Mouse (Mus musculus): ENCODE results near the gene Ormdl3. TPM values are rescaled to one million over a fixed set of nuclear protein-coding genes. Genes with fewer than 3 reads are reported as not detected.

Ormdl3 gene
- total and polyA plus RNA-seq, 3 experiments, result 52.7 to 93.7 TPM; not detected in 1

- Histone ChIP-seq H3K79me2 (ENCODE audit: control insufficient read depth, insufficient read depth, low read length, poor library complexity) (no peaks in the 10 kb centered on the region; the same call in 1 of the 2 replicates), H3K27me3 (ENCODE audit: control insufficient read depth in 1 of 2, insufficient read depth in 2 of 2, low read length in 2 of 2) (peaks cover 3 to 16% of the 10 kb centered on the region in 2 experiments), H3K27ac (ENCODE audit: control insufficient read depth, low read depth, low read length) (no peak overlapping the region), H3K36me3 (ENCODE audit: control insufficient read depth in 1 of 2, insufficient read depth in 2 of 2, low read length in 2 of 2) (peaks cover 0 to 16% of the 10 kb centered on the region in 2 experiments; a peak in 2 of 4 replicates), H3K9me3 (replicated peaks; ENCODE audit: insufficient read depth, low read length) (no peaks in the 10 kb centered on the region), H3K9ac (ENCODE audit: control insufficient read depth, low read depth, low read length, poor library complexity, severe bottlenecking) (no peak overlapping the region), H3K4me3 (ENCODE audit: control insufficient read depth in 1 of 2, insufficient read depth in 1 of 2, low read depth in 2 of 2, low read length in 2 of 2) (no peak overlapping the region), H3K4me1 (ENCODE audit: control insufficient read depth in 1 of 2, insufficient read depth in 2 of 2, low read length in 2 of 2) (peaks cover 7 to 9% of the 10 kb centered on the region in 2 experiments)
- TF ChIP-seq CTCF (IDR thresholded peaks at IDR 0.05 in 2 of 3, conservative IDR thresholded peaks at IDR 0.05 in 1 of 3; ENCODE audit: control insufficient read depth in 1 of 3, insufficient read depth in 1 of 3, low read depth in 2 of 3, low read length in 3 of 3, poor library complexity in 1 of 3, severe bottlenecking in 1 of 3) (peak in 2 of 3 experiments; percentile 28 to 46; a peak in 2 of 6 replicates), USF2 (IDR thresholded peaks at IDR 0.05; ENCODE audit: borderline replicate concordance in 1 of 2, insufficient read depth in 1 of 2, low read depth in 1 of 2, low read length in 2 of 2) (no peak)
- no peak for DNase-seq (ENCODE audit: low read depth, low spot score)
Measured at GRCm38 (mm10) chr11:98553966-98554365, 33.2 kb downstream of the Ormdl3 start.

- no peaks in the 10 kb centered on the region; the same call in 1 of the 2 replicates for H3K79me2 ChIP-seq (ENCODE audit: control insufficient read depth, insufficient read depth, low read length, poor library complexity)
- peak within 1 kb of the TSS; percentile 81 for H3K9ac ChIP-seq (ENCODE audit: control insufficient read depth, low read depth, low read length, poor library complexity, severe bottlenecking)
- no peaks in the 10 kb centered on the region for H3K9me3 ChIP-seq (replicated peaks; ENCODE audit: insufficient read depth, low read length)
- no peaks in the 10 kb centered on the region; a peak in 1 of 4 replicates for H3K27me3 ChIP-seq (ENCODE audit: control insufficient read depth in 1 of 2, insufficient read depth in 2 of 2, low read length in 2 of 2)
- H3K4me3 ChIP-seq (ENCODE audit: control insufficient read depth in 1 of 2, insufficient read depth in 1 of 2, low read depth in 2 of 2, low read length in 2 of 2), result peak within 1 kb of the TSS; percentile 78 to 83
- DNase-seq (ENCODE audit: low read depth, low spot score), result peak; percentile 97
- peaks cover 0 to 16% of the 10 kb centered on the region in 2 experiments; a peak in 2 of 4 replicates for H3K36me3 ChIP-seq (ENCODE audit: control insufficient read depth in 1 of 2, insufficient read depth in 2 of 2, low read length in 2 of 2)
- peaks cover 7 to 9% of the 10 kb centered on the region in 2 experiments for H3K4me1 ChIP-seq (ENCODE audit: control insufficient read depth in 1 of 2, insufficient read depth in 2 of 2, low read length in 2 of 2)
- H3K27ac ChIP-seq (ENCODE audit: control insufficient read depth, low read depth, low read length), result peak within 1 kb of the TSS; percentile 95
- peak; percentile 49; the same call in 1 of the 2 replicates for TF ChIP-seq KAT2A (conservative IDR thresholded peaks at IDR 0.05; ENCODE audit: low read depth, low read length)
- TF ChIP-seq UBTF (IDR thresholded peaks at IDR 0.05; ENCODE audit: borderline replicate concordance, insufficient read depth, low read depth, low read length), result 0 out of 2 replicates have a peak, but pooled peaks have one; percentile 72
- TF ChIP-seq SIN3A (IDR thresholded peaks at IDR 0.05; ENCODE audit: low read length), result peak; percentile 79
- peak; percentile 74; the same call in 1 of the 2 replicates for TF ChIP-seq ETS1 (IDR thresholded peaks at IDR 0.05; ENCODE audit: low read depth, low read length)
- no peak for TF ChIP-seq ZKSCAN1 (IDR thresholded peaks at IDR 0.05; ENCODE audit: low read depth, low read length)
- peak; percentile 100 for TF ChIP-seq GATA1 (IDR thresholded peaks at IDR 0.05; ENCODE audit: low read depth, low read length)
- TF ChIP-seq RCOR1 (IDR thresholded peaks at IDR 0.05; ENCODE audit: low read depth, low read length), result peak; percentile 59; the same call in 1 of the 2 replicates
- no peak for TF ChIP-seq BHLHE40 (IDR thresholded peaks at IDR 0.05; ENCODE audit: borderline replicate concordance, low read depth, low read length)
- no peak for TF ChIP-seq MYC (IDR thresholded peaks at IDR 0.05; ENCODE audit: low read depth, low read length)
- TF ChIP-seq NELFE (IDR thresholded peaks at IDR 0.05; ENCODE audit: low read depth, low read length), result peak; percentile 64
- TF ChIP-seq TCF12 (IDR thresholded peaks at IDR 0.05; ENCODE audit: low read depth, low read length), result peak; percentile 58
- no peak for TF ChIP-seq SMC3 (IDR thresholded peaks at IDR 0.05; ENCODE audit: low read depth, low read length)
- no peak for TF ChIP-seq MYB (IDR thresholded peaks at IDR 0.05; ENCODE audit: low read depth, low read length)
- no peak for TF ChIP-seq ZC3H11A (IDR thresholded peaks at IDR 0.05; ENCODE audit: low read depth, low read length)
- TF ChIP-seq CHD1 (IDR thresholded peaks at IDR 0.05; ENCODE audit: low read depth, low read length), result no peak
- TF ChIP-seq MEF2A (IDR thresholded peaks at IDR 0.05; ENCODE audit: extremely low read depth, insufficient replicate concordance, low read depth, low read length, poor library complexity, severe bottlenecking), result no peak
- TF ChIP-seq E2F4 (IDR thresholded peaks at IDR 0.05; ENCODE audit: borderline replicate concordance, low read depth, low read length), result peak; percentile 27; the same call in 1 of the 2 replicates
- no peak for TF ChIP-seq MAFK (IDR thresholded peaks at IDR 0.05; ENCODE audit: borderline replicate concordance, low read depth, low read length)
- TF ChIP-seq POLR2AphosphoS5 (IDR thresholded peaks at IDR 0.05; ENCODE audit: borderline replicate concordance, low read depth, low read length), result no peak
- no peak for TF ChIP-seq USF2 (IDR thresholded peaks at IDR 0.05; ENCODE audit: borderline replicate concordance in 1 of 2, insufficient read depth in 1 of 2, low read depth in 1 of 2, low read length in 2 of 2)
- peak; percentile 28 for TF ChIP-seq ELF1 (IDR thresholded peaks at IDR 0.05; ENCODE audit: low read depth, low read length)
- peak; percentile 66 for TF ChIP-seq USF1 (IDR thresholded peaks at IDR 0.05; ENCODE audit: low read depth, low read length)
- peak; percentile 73; the same call in 1 of the 2 replicates for TF ChIP-seq MAZ (IDR thresholded peaks at IDR 0.05; ENCODE audit: low read depth, low read length)
- TF ChIP-seq HCFC1 (IDR thresholded peaks at IDR 0.05; ENCODE audit: low read depth, low read length), result peak; percentile 26
- no peak for TF ChIP-seq TAL1 (IDR thresholded peaks at IDR 0.05; ENCODE audit: low read length)
- TF ChIP-seq ZMIZ1 (IDR thresholded peaks at IDR 0.05; ENCODE audit: low read depth, low read length), result no peak
Measured at GRCm38 (mm10) chr11:98550975-98551828, 36.0 kb downstream of the Ormdl3 start, which contains the start of gene Zpbp2. TSS of gene Zpbp2 (plus strand) at chr11:98551097.

All from MEL (cell line).